Mouse (Mus musculus): Measurements from ENCODE around the gene Kdm8.

- TF ChIP-seq CTCF (conservative IDR thresholded peaks at IDR 0.05; ENCODE audit: low read length) (no peak), POU5F1 (IDR thresholded peaks at IDR 0.05; ENCODE audit: borderline replicate concordance, low read length) (no peak), NANOG (IDR thresholded peaks at IDR 0.05; ENCODE audit: borderline replicate concordance, low read length) (no peak)
Observed at GRCm38 (mm10) chr7:125491760-125492159, 47.3 kb downstream of the Kdm8 start.
